8 mouse cellular contexts compared by ENCODE assay signal in genomic region chr11:51262342-51263285, GRCm38 (mm10). TPM values are rescaled to one million over a fixed set of nuclear protein-coding genes. Genes with fewer than 3 reads are reported as not detected.
DNase-seq lines count a peak whose midpoint lies in the region; ATAC-seq and TF ChIP-seq lines count a peak whose summit lies in the region.

TSS of gene BC049762 (minus strand) at chr11:51263046.

- peak; percentile 98 for TF ChIP-seq POLR2A in CH12.LX (IDR thresholded peaks at IDR 0.05; ENCODE audit: low read depth, low read length)

- in situ Hi-C loops in CH12.LX (cut with MboI; ENCODE audit: low pct_ligation_motif_present, low pct_unique_long_range_greater_than_20kb, low sequenced_read_pairs): loop anchor here (25.0 kb wide), 1 partner anchor 450 kb away; no protein-coding TSS in a partner anchor

- H3K79me2 ChIP-seq in CH12.LX (replicated peaks; ENCODE audit: control insufficient read depth, extremely low read depth, insufficient read depth, poor library complexity, severe bottlenecking): peaks cover 45% of the 10 kb centered on the region

- H3K27ac ChIP-seq in CH12.LX (ENCODE audit: insufficient read depth, low read depth): peak within 1 kb of the TSS; percentile 89
- peak within 1 kb of the TSS; percentile 80 for H3K27ac ChIP-seq in forebrain, embryonic 11.5 days (ENCODE audit: low read depth, low read length)
- peak within 1 kb of the TSS; percentile 95 for H3K27ac ChIP-seq in heart, embryonic 16.5 days (ENCODE audit: low read length)
- H3K27ac ChIP-seq in liver, embryonic 15.5 days (replicated peaks): peak within 1 kb of the TSS; percentile 94
- peak within 1 kb of the TSS; percentile 77 for H3K27ac ChIP-seq in neural tube, embryonic 12.5 days

- no peak for TF ChIP-seq RAD21 in CH12.LX (IDR thresholded peaks at IDR 0.05; ENCODE audit: low read depth, low read length)

- H3K9me3 ChIP-seq in CH12.LX (replicated peaks; ENCODE audit: low read length): no peaks in the 10 kb centered on the region
- H3K9me3 ChIP-seq in forebrain, embryonic 11.5 days (ENCODE audit: control insufficient read depth, low read length): no peaks in the 10 kb centered on the region
- no peaks in the 10 kb centered on the region for H3K9me3 ChIP-seq in heart, embryonic 16.5 days (replicated peaks; ENCODE audit: control insufficient read depth, low read length)
- no peaks in the 10 kb centered on the region for H3K9me3 ChIP-seq in liver, embryonic 15.5 days (replicated peaks)
- H3K9me3 ChIP-seq in neural tube, embryonic 12.5 days: no peaks in the 10 kb centered on the region

- H3K4me1 ChIP-seq in CH12.LX (ENCODE audit: control insufficient read depth in 1 of 2, insufficient read depth in 2 of 2): peaks cover 0 to 21% of the 10 kb centered on the region in 2 experiments; a peak in 3 of 4 replicates
- H3K4me1 ChIP-seq in forebrain, embryonic 11.5 days (replicated peaks; ENCODE audit: control insufficient read depth, insufficient read depth, low read length): peaks cover 4% of the 10 kb centered on the region; the same call in 1 of the 2 replicates
- peaks cover 25% of the 10 kb centered on the region for H3K4me1 ChIP-seq in heart, embryonic 16.5 days (ENCODE audit: control insufficient read depth, insufficient read depth, low read length)
- peaks cover 42% of the 10 kb centered on the region for H3K4me1 ChIP-seq in liver, embryonic 15.5 days (replicated peaks)
- peaks cover 19% of the 10 kb centered on the region for H3K4me1 ChIP-seq in neural tube, embryonic 12.5 days

- peaks cover 18% of the 10 kb centered on the region for H3K27me3 ChIP-seq in CH12.LX (replicated peaks)
- no peaks in the 10 kb centered on the region for H3K27me3 ChIP-seq in forebrain, embryonic 11.5 days (ENCODE audit: control insufficient read depth, insufficient read depth, low read length)
- no peaks in the 10 kb centered on the region for H3K27me3 ChIP-seq in heart, embryonic 16.5 days (ENCODE audit: control insufficient read depth, insufficient read depth, low read length)
- peaks cover 10% of the 10 kb centered on the region for H3K27me3 ChIP-seq in liver, embryonic 15.5 days
- no peaks in the 10 kb centered on the region for H3K27me3 ChIP-seq in neural tube, embryonic 12.5 days (replicated peaks)

- TF ChIP-seq CTCF in CH12.LX (conservative IDR thresholded peaks at IDR 0.05 in 1 of 2, IDR thresholded peaks at IDR 0.05 in 1 of 2; ENCODE audit: low read depth in 2 of 2, low read length in 2 of 2): 0 out of 4 replicates have a peak, but pooled peaks of 1 of the 2 experiments have one; percentile 31

- peak; percentile 99 for DNase-seq in CH12.LX (ENCODE audit: extremely low read depth)
- DNase-seq in c-Kit-positive CD71-positive TER-119-negative erythroid progenitor cells, embryonic 14.5 days (ENCODE audit: low read depth): peak; percentile 94
- DNase-seq in forebrain, embryonic 11.5 days (ENCODE audit: low spot score): peak; percentile 100
- DNase-seq in kidney, postnatal 36 days: peak; percentile 99 to 100
- peak; percentile 95 for DNase-seq in telencephalon, adult 2 months (ENCODE audit: low read depth, low spot score)

- peak within 1 kb of the TSS; percentile 88 to 94 (median 93) for H3K4me3 ChIP-seq in CH12.LX (replicated peaks in 1 of 3; ENCODE audit: low read depth in 2 of 3, low read length in 2 of 3, poor library complexity in 1 of 3)
- peak within 1 kb of the TSS; percentile 90 for H3K4me3 ChIP-seq in forebrain, embryonic 11.5 days (ENCODE audit: low read depth, low read length)
- peak within 1 kb of the TSS; percentile 83 for H3K4me3 ChIP-seq in heart, embryonic 16.5 days (ENCODE audit: low read length)
- H3K4me3 ChIP-seq in liver, embryonic 15.5 days (replicated peaks): peak within 1 kb of the TSS; percentile 79
- H3K4me3 ChIP-seq in neural tube, embryonic 12.5 days: peak within 1 kb of the TSS; percentile 94

- 10% methylated on average over 57 of the region's 57 CpGs for WGBS in forebrain, embryonic 11.5 days
- 7% methylated on average over 57 of the region's 57 CpGs for WGBS in heart, embryonic 16.5 days
- 4% methylated on average over 57 of the region's 57 CpGs for WGBS in liver, embryonic 15.5 days (ENCODE audit: insufficient replicate concordance)
- WGBS in neural tube, embryonic 12.5 days: 9% methylated on average over 57 of the region's 57 CpGs

- H3K4me2 ChIP-seq in CH12.LX (ENCODE audit: insufficient read depth, low read depth, poor library complexity, severe bottlenecking): peak within 1 kb of the TSS; percentile 100
- peak within 1 kb of the TSS; percentile 60 for H3K4me2 ChIP-seq in forebrain, embryonic 11.5 days (ENCODE audit: low read depth, low read length, severe bottlenecking)
- peak within 1 kb of the TSS; percentile 90 for H3K4me2 ChIP-seq in heart, embryonic 16.5 days (ENCODE audit: low read depth, low read length)
- peak within 1 kb of the TSS; percentile 95 for H3K4me2 ChIP-seq in liver, embryonic 15.5 days
- peak within 1 kb of the TSS; percentile 76 for H3K4me2 ChIP-seq in neural tube, embryonic 12.5 days (replicated peaks)

- dilution Hi-C loops in CH12.LX (cut with MboI; ENCODE audit: extremely low pct_ligation_motif_present, extremely low pct_unique_long_range_greater_than_20kb, low sequenced_read_pairs): no loop called here

- TF ChIP-seq EP300 in CH12.LX (IDR thresholded peaks at IDR 0.05; ENCODE audit: low read length): no peak

- H3K9ac ChIP-seq in CH12.LX (ENCODE audit: insufficient read depth, low read depth): peak within 1 kb of the TSS; percentile 96
- H3K9ac ChIP-seq in forebrain, embryonic 11.5 days (ENCODE audit: low read length): peak within 1 kb of the TSS; percentile 97
- H3K9ac ChIP-seq in heart, embryonic 16.5 days (ENCODE audit: low read length): peak within 1 kb of the TSS; percentile 96
- H3K9ac ChIP-seq in liver, embryonic 15.5 days: peak within 1 kb of the TSS; percentile 99
- peak within 1 kb of the TSS; percentile 95 for H3K9ac ChIP-seq in neural tube, embryonic 12.5 days

- ATAC-seq in forebrain, embryonic 11.5 days (replicated peaks; ENCODE audit: low FRiP score): peak; percentile 99
- peak; percentile 99 for ATAC-seq in heart, embryonic 16.5 days (replicated peaks; ENCODE audit: extremely low read depth, insufficient read depth, low FRiP score)
- ATAC-seq in liver, embryonic 15.5 days (ENCODE audit: insufficient read depth): peak; percentile 96
- ATAC-seq in neural tube, embryonic 12.5 days (ENCODE audit: low FRiP score, low read depth): peak; percentile 98

- H3K36me3 ChIP-seq in CH12.LX (replicated peaks in 1 of 2; ENCODE audit: control insufficient read depth in 1 of 2, insufficient read depth in 1 of 2, low read length in 1 of 2): peaks cover 7 to 19% of the 10 kb centered on the region in 2 experiments
- H3K36me3 ChIP-seq in forebrain, embryonic 11.5 days (ENCODE audit: control insufficient read depth, insufficient read depth, low read length): no peaks in the 10 kb centered on the region
- H3K36me3 ChIP-seq in heart, embryonic 16.5 days (ENCODE audit: control insufficient read depth, insufficient read depth): no peaks in the 10 kb centered on the region
- H3K36me3 ChIP-seq in liver, embryonic 15.5 days (replicated peaks): peaks cover 14% of the 10 kb centered on the region
- H3K36me3 ChIP-seq in neural tube, embryonic 12.5 days: peaks cover 3% of the 10 kb centered on the region; the same call in 1 of the 2 replicates

TF ChIP-seq in CH12.LX, 34 proteins besides CTCF, POLR2A, EP300 and RAD21 (continues in another document):
- peak; percentile 93 for TF ChIP-seq POLR2AphosphoS2 (IDR thresholded peaks at IDR 0.05; ENCODE audit: low read depth, low read length)
- peak; percentile 95 for TF ChIP-seq NRF1 (IDR thresholded peaks at IDR 0.05; ENCODE audit: low read depth, low read length)
- TF ChIP-seq CHD2 (IDR thresholded peaks at IDR 0.05; ENCODE audit: low read length): no peak; the same call in 1 of the 2 replicates
- peak; percentile 64 for TF ChIP-seq SIN3A (IDR thresholded peaks at IDR 0.05; ENCODE audit: low read length)
- peak; percentile 90; the same call in 1 of the 2 replicates for TF ChIP-seq MAX (IDR thresholded peaks at IDR 0.05; ENCODE audit: low read length)
- TF ChIP-seq TCF12 (IDR thresholded peaks at IDR 0.05; ENCODE audit: low read depth, low read length): peak; percentile 90
- peak; percentile 92 for TF ChIP-seq ZMIZ1 (IDR thresholded peaks at IDR 0.05; ENCODE audit: low read depth, low read length)
- TF ChIP-seq RCOR1 (conservative IDR thresholded peaks at IDR 0.05; ENCODE audit: low read depth, low read length): no peak
- no peak for TF ChIP-seq JUN (IDR thresholded peaks at IDR 0.05; ENCODE audit: insufficient read depth, low read depth, low read length)
- peak; percentile 95 for TF ChIP-seq NELFE (IDR thresholded peaks at IDR 0.05; ENCODE audit: low read depth, low read length)
- TF ChIP-seq UBTF (IDR thresholded peaks at IDR 0.05; ENCODE audit: low read depth, low read length): no peak
- TF ChIP-seq USF2 (conservative IDR thresholded peaks at IDR 0.05; ENCODE audit: low read depth, low read length): no peak; the same call in 1 of the 2 replicates
- peak; percentile 9; the same call in 1 of the 2 replicates for TF ChIP-seq MEF2A (IDR thresholded peaks at IDR 0.05; ENCODE audit: borderline replicate concordance, low read depth, low read length)
- no peak for TF ChIP-seq SMC3 (IDR thresholded peaks at IDR 0.05; ENCODE audit: low read depth, low read length)
- TF ChIP-seq IRF4 (IDR thresholded peaks at IDR 0.05; ENCODE audit: low read depth, low read length): peak; percentile 28; the same call in 1 of the 2 replicates
- TF ChIP-seq ZNF384 (IDR thresholded peaks at IDR 0.05; ENCODE audit: low read depth, low read length): no peak
- peak; percentile 64 for TF ChIP-seq HCFC1 (IDR thresholded peaks at IDR 0.05; ENCODE audit: low read depth, low read length)
- TF ChIP-seq JUND (conservative IDR thresholded peaks at IDR 0.05; ENCODE audit: low read depth, low read length): no peak
- no peak for TF ChIP-seq MAZ (IDR thresholded peaks at IDR 0.05; ENCODE audit: low read depth, low read length)
- TF ChIP-seq CHD1 (IDR thresholded peaks at IDR 0.05; ENCODE audit: low read depth, low read length): no peak; the same call in 1 of the 2 replicates
- TF ChIP-seq ELF1 (IDR thresholded peaks at IDR 0.05; ENCODE audit: low read depth, low read length): peak; percentile 57
- TF ChIP-seq ZKSCAN1 (IDR thresholded peaks at IDR 0.05; ENCODE audit: borderline replicate concordance, low read depth, low read length): no peak

RNA-seq across cellular contexts. Expression of gene BC049762, which starts in this region (rescaled TPM):
- total RNA-seq in CH12.LX (2012; rRNA removed): 0.25 and 0.34 TPM in 2 replicates
- total RNA-seq in CH12.LX (2014; rRNA removed): 0.36 TPM in 1 of 2 replicates, not detected in the other
- polyA plus RNA-seq in CH12.LX (2012; ENCODE audit: insufficient read length, low read depth): 0.31 and 0.38 TPM in 2 replicates
- 0.35 and 0.37 TPM in 2 replicates for polyA plus RNA-seq in forebrain, embryonic 11.5 days (2014; fragmentation: Nextera tagmentation; extraction: Ambion mirVana)
- polyA plus RNA-seq in heart, embryonic 16.5 days (2015; fragmentation: Nextera tagmentation; extraction: Ambion mirVana): 0.21 and 0.35 TPM in 2 replicates
- polyA plus RNA-seq in liver, embryonic 15.5 days (2015; fragmentation: Nextera tagmentation; extraction: Ambion mirVana): 0.31 and 0.39 TPM in 2 replicates
- 0.35 and 1.1 TPM in 2 replicates for polyA plus RNA-seq in neural tube, embryonic 12.5 days (2016; fragmentation: Nextera tagmentation; extraction: Ambion mirVana)

Comparison
In these comparisons a context has a peak if more than half of its experiments do, and no peak if none do; other contexts are left out.
1. Peak in every context shown above with its lines: DNase-seq, ATAC-seq, H3K4me3 ChIP-seq and H3K27ac ChIP-seq.
2. Peak in DNase-seq, H3K4me3 ChIP-seq, H3K27ac ChIP-seq, H3K9ac ChIP-seq and H3K4me2 ChIP-seq in CH12.LX; RNA of the gene not detected or under 1 TPM.
3. Peak in DNase-seq, ATAC-seq, H3K4me3 ChIP-seq, H3K27ac ChIP-seq, H3K9ac ChIP-seq and H3K4me2 ChIP-seq in forebrain, embryonic 11.5 days; RNA of the gene not detected or under 1 TPM.
4. Peak in ATAC-seq, H3K4me3 ChIP-seq, H3K27ac ChIP-seq, H3K9ac ChIP-seq and H3K4me2 ChIP-seq in heart, embryonic 16.5 days; RNA of the gene not detected or under 1 TPM.
5. Peak in ATAC-seq, H3K4me3 ChIP-seq, H3K27ac ChIP-seq, H3K9ac ChIP-seq and H3K4me2 ChIP-seq in liver, embryonic 15.5 days; RNA of the gene not detected or under 1 TPM.